Mouse (Mus musculus) neural tube, embryonic 13.5 days (tissue): ENCODE measurements around the gene Pde4c. TPM values are rescaled to one million over a fixed set of nuclear protein-coding genes. Genes with fewer than 3 reads are reported as not detected.

Experiments
- ATAC-seq: fragments of 200-750 bp; cut with Nextera tagmentation; 2 replicates; pipeline ENCODE4 v1.8.0; 2017; ENCODE audit warnings: low read depth, mild to moderate bottlenecking, moderate TSS enrichment, moderate library complexity
- H3K27ac ChIP-seq: fragments of 300-500 bp; sonication (generic); replicated peaks from 2 replicates; pipeline ENCODE4 v1.5.1; 2015; ENCODE audit warnings: moderate library complexity, mild to moderate bottlenecking, inconsistent platforms
- H3K27me3 ChIP-seq: fragments of 300-500 bp; sonication (generic); 2 replicates; pipeline ENCODE4 v1.6.1; 2015; ENCODE audit warnings: mild to moderate bottlenecking, inconsistent platforms
- H3K36me3 ChIP-seq: fragments of 300-500 bp; sonication (generic); 2 replicates; pipeline ENCODE4 v1.6.1; 2015; ENCODE audit warnings: mild to moderate bottlenecking, inconsistent platforms
- H3K4me1 ChIP-seq: fragments of 300-500 bp; sonication (generic); replicated peaks from 2 replicates; pipeline ENCODE4 v1.6.1; 2015; ENCODE audit warnings: inconsistent platforms
- H3K4me2 ChIP-seq: fragments of 300-500 bp; sonication (generic); 2 replicates; pipeline ENCODE4 v1.6.1; 2015; ENCODE audit warnings: inconsistent platforms, mild to moderate bottlenecking, moderate library complexity
- H3K4me3 ChIP-seq: fragments of 300-500 bp; sonication (generic); 2 replicates; pipeline ENCODE4 v1.5.1; 2015; ENCODE audit warnings: mild to moderate bottlenecking, inconsistent platforms
- H3K9ac ChIP-seq: fragments of 300-500 bp; sonication (generic); 2 replicates; pipeline ENCODE4 v1.6.1; 2015; ENCODE audit warnings: moderate library complexity, mild to moderate bottlenecking, inconsistent platforms
- H3K9me3 ChIP-seq: fragments of 300-500 bp; sonication (generic); 2 replicates; pipeline ENCODE4 v1.6.1; 2016; ENCODE audit warnings: inconsistent platforms
- WGBS: fragments of 180-500 bp; shearing (Covaris S2); methylation state at CpG from one replicate; pipeline ENCODE4 v1.1.7; 2015; 5-methylcytosine and 5-hydroxymethylcytosine counted together
- polyA plus RNA-seq: library from polyadenylated mRNA; unstranded; fragments of >200 nt; fragmentation: Nextera tagmentation; extraction: Ambion mirVana; gene quantifications from 2 replicates; pipeline ENCODE4 v1.2.1, GENCODE M21; 2015

Pde4c gene
- polyA plus RNA-seq, 1 experiment from 2014 or later = 0.18 TPM

DNA sequence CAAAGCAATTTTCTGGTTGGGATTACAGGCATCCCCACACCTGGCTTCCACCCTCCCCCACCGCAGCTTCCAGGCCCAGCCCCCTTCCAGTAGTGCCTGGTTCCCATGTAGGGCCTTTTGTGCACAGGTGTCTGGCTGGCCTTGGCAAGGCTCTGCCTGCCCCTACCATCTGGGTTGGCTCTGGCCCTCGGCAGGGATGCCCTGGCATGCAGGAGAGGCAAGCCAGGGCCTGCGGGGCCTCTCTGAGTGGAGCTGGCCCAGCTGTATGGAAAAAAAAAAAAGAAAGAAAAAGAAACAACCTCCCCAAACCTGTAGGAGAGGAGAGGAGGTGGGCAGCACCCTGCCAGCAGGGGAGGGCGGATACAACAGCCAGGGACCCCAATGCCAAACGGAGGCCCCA is 49.9 kb downstream of the Pde4c start:
- Histone ChIP-seq H3K9ac (peak overlapping the region; percentile 94), H3K36me3 (peaks cover 64% of the 10 kb centered on the region), H3K4me3 (no peak overlapping the region; the same call in 1 of the 2 replicates), H3K9me3 (no peaks in the 10 kb centered on the region), H3K4me1 (peaks cover 52% of the 10 kb centered on the region), H3K27me3 (no peaks in the 10 kb centered on the region), H3K27ac (peak overlapping the region; percentile 77), H3K4me2 (peak overlapping the region; percentile 93)
- 81% methylated on average over 5 of the region's 5 CpGs for WGBS
- no peak for ATAC-seq

DNA sequence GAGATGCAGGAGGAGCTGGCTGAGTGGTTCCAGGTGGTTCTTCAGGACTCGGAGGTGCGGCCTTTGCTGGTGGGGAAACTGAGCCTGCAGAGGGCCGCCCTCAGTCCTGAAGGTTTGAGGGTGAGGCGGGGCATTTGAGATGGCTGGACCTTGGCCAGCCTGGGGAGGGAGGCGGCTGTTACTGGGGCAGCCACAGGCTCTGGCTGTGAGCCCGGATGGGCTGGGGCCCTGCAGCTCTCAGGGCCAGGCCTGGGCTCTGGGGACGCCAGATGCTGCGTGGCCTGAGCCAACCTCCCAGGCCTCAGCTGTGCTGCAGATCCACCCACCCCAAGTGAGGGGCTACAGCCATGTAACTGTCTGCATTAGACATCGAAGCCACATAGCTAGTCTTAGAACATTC is 50.3 kb downstream of the Pde4c start:
- WGBS = 56% methylated on average over 9 of the region's 9 CpGs
- Histone ChIP-seq H3K9me3 (no peaks in the 10 kb centered on the region), H3K27ac (peak overlapping the region; percentile 77), H3K27me3 (no peaks in the 10 kb centered on the region), H3K4me1 (peaks cover 55% of the 10 kb centered on the region), H3K9ac (peak overlapping the region; percentile 94), H3K4me3 (0 out of 2 replicates have a peak overlapping the region, but pooled peaks have one; percentile 85), H3K4me2 (peak overlapping the region; percentile 93), H3K36me3 (peaks cover 64% of the 10 kb centered on the region)
- ATAC-seq = no peak

DNA sequence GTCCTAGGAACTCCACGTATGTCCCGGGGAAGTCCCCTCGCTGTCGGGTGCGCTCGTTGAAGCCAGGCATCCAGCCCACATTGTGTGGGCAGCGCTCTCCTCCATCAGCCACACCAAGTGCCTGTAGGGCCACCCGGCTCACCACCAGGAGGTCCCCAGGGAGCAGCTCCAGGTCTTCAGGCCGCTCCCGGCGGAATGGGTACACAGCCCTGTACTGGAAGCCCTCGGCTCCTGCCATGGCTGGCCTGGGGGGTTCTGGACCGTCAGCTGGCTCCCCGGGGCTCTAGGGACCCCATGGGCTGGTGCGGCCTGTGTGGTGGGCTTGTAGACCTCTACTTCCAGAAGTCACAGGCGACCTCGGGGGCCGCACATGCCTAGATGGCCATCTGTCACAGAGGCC is 51.2 kb downstream of the Pde4c start:
- H3K27ac ChIP-seq = peak overlapping the region; percentile 77
- H3K9ac ChIP-seq = peak overlapping the region; percentile 94
- H3K36me3 ChIP-seq = peaks cover 66% of the 10 kb centered on the region
- 91% methylated on average over 18 of the region's 18 CpGs for WGBS
- peak overlapping the region; percentile 85 for H3K4me3 ChIP-seq
- H3K4me1 ChIP-seq = peaks cover 52% of the 10 kb centered on the region
- H3K27me3 ChIP-seq = no peaks in the 10 kb centered on the region
- H3K9me3 ChIP-seq = no peaks in the 10 kb centered on the region
- ATAC-seq = no peak
- H3K4me2 ChIP-seq = peak overlapping the region; percentile 93

DNA sequence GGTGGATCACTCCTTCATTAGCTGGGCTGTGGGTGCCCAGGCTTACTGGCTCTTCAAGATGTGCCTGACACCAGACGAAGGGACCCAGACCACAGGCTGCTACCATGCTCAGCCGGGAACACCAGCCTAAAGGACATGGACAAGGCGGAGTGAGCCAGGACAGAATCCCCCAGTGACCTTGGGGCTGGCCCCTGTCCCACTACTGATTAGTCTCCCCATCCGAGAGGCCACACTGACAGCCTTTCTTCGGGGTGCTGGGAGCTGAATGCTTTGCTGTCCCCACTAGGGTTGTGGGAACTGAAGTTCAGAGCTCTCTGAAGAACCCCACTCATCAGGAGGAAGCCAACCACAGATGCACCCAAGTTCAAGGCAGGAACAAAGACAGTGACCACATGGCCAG is 51.7 kb downstream of the Pde4c start:
- H3K27me3 ChIP-seq = no peaks in the 10 kb centered on the region
- no peaks in the 10 kb centered on the region for H3K9me3 ChIP-seq
- peak overlapping the region; percentile 94 for H3K9ac ChIP-seq
- H3K4me3 ChIP-seq = peak overlapping the region; percentile 85
- peaks cover 49% of the 10 kb centered on the region for H3K4me1 ChIP-seq
- 82% methylated on average over 5 of the region's 5 CpGs for WGBS
- H3K4me2 ChIP-seq = peak overlapping the region; percentile 93
- H3K36me3 ChIP-seq = peaks cover 66% of the 10 kb centered on the region
- no peak overlapping the region for H3K27ac ChIP-seq
- no peak for ATAC-seq

DNA sequence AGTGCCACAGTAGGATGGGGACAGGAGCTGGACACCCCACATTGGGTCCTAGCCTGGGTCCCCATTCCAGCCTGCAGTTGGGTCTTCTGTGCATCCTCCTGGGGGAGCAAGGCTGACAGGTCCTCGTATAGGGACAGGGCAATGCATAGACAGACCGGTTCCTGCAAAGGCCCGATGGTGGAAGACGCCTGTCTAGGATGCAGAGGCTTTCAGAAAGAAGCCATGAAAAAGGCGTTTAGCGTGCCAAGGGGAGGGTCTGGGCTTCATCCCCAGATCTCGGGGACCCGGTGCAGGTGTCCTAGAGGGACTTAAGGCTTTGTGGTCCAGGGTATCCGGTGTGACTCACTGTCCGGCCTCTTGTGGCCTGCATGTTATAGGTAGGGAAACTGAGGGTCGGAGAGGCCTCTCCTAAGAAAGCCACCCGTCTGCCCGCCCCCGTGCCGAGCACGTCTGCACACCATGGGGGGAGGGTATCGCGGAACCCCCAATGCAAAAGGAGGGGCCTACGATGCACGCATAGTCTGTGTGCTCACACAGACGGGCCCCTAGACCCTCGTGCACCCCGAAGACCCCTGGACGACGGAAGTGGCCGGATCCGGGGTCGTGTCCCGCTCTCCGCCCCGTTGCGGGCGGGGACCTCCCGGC is 52.5 kb downstream of the Pde4c start:
- Histone ChIP-seq H3K9ac (peak overlapping the region; percentile 94), H3K4me2 (peak overlapping the region; percentile 93), H3K27ac (peak overlapping the region; percentile 97), H3K4me3 (peak overlapping the region; percentile 85), H3K4me1 (peaks cover 49% of the 10 kb centered on the region), H3K36me3 (peaks cover 66% of the 10 kb centered on the region), H3K27me3 (no peaks in the 10 kb centered on the region), H3K9me3 (no peaks in the 10 kb centered on the region)
- ATAC-seq = no peak; the same call in 1 of the 2 replicates
- 2% methylated on average over 34 of the region's 34 CpGs for WGBS

DNA sequence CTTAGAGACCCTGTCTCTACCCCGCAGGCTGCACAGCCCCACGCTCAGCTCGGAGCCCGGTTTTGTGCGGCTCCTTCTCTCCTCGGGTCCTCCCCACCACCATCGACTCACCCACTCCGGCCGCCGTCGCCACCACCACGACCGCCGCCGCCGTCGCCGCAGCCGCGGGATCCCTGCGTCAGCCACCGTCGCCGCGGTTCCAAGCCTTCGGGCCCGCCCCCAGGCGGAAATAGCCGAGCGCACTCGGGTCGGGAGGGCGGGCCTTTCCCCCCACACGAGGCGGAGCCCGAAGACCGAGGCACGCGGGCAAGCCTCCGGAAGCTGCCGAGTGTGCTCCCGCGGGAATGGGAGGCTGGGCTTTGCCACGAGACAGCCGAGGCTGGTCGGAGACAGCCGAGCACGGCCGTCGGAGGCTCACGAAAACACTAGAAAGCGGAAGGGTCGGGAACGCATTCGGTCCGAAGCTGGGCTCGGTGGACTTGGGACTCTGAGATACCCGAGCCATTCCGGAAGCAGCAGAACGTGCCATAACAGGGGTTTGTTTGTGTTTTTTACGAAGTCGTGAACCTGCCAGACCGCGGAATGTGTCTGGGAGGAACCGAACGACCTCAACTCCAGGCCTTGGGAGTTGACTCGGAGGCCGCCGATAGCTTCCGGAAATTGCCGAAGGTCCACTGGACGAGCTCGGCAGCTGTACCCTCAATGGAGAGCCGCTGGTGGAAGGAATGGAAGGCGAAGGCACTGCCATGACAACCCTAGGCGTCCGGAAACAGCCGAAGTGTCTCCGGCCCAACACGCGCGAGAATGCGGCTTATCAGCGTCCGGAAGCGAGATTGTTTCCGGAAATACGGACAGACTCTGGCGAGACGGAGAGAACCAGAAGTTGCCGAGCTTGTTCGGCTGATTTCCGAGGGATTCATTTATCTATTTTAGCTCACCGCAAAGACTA is 53.2 kb downstream of the Pde4c start, which contains the start of gene Pik3r2:
TSS of gene Pik3r2 (minus strand) at position 218 of the 949 bp plus-strand sequence.
- Histone ChIP-seq H3K4me1 (peaks cover 49% of the 10 kb centered on the region), H3K4me2 (peak within 1 kb of the TSS; percentile 93), H3K4me3 (peak within 1 kb of the TSS; percentile 85), H3K27ac (peak within 1 kb of the TSS; percentile 97), H3K9me3 (no peaks in the 10 kb centered on the region), H3K36me3 (peaks cover 66% of the 10 kb centered on the region), H3K9ac (peak within 1 kb of the TSS; percentile 94), H3K27me3 (no peaks in the 10 kb centered on the region)
- under 1% methylated on average over 94 of the region's 94 CpGs for WGBS
- peak; percentile 93 for ATAC-seq

DNA sequence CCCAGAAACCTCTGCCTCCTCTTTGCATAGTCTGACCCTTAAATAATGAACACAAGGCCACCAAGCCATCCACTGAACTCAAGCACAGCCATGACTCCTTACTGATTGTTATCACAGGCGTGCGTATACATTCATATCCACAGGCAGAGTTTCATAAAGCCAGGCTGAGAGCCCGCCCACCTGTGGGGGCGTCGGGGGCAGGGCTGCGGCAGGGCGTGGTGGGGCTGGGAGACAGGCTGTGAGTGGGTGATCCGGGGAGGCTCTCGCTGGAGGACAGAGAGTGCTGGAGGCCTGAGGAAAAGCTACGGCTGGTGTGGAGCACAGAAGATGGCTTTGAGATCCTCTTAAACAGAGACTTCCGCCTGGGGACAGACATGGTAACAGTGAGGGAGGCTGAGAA is 56.6 kb downstream of the Pde4c start:
- H3K4me1 ChIP-seq = peaks cover 23% of the 10 kb centered on the region
- no peaks in the 10 kb centered on the region for H3K9me3 ChIP-seq
- H3K27ac ChIP-seq = no peak overlapping the region
- no peak overlapping the region for H3K4me3 ChIP-seq
- no peaks in the 10 kb centered on the region for H3K27me3 ChIP-seq
- H3K9ac ChIP-seq = no peak overlapping the region
- no peak overlapping the region for H3K4me2 ChIP-seq
- WGBS = 83% methylated on average over 11 of the region's 11 CpGs
- H3K36me3 ChIP-seq = peaks cover 65% of the 10 kb centered on the region
- ATAC-seq = no peak

DNA sequence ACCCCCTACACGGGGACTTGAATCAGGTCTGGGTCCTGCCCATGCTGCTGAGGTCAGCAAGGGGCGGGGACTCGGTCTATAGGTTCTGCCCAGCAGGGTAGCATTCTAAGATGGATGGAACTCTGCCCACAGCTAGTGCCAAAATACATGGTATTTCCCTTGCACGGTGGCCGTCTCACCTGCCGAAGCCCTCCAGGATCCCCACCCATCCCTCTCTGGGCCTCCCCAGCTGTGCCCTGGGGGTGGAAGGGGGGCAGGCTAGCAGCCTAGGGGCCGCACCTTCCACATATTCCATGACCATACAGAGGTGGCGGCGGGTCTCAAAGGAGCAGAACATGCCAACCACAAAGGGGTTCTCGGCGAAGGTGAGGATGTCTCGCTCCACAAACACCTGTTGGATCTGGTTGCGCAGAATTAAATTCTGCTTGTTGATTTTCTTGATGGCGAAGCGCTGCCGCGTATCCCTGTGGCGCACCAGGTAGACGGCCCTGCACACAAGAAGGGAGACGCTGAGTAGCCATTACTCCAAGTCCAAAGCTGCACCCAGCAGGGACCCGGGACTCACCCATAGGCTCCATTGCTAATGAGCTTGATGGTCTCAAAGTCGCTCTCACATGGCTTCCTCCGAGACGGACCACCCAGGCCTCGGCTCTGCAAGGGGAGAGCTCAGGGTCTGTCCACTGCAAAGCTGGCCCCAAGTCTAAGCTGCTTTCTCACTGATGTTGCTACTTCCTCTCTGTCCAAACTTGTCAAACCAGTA is 63.0 kb downstream of the Pde4c start:
- no peak overlapping the region for H3K4me3 ChIP-seq
- peaks cover 9% of the 10 kb centered on the region; the same call in 1 of the 2 replicates for H3K27me3 ChIP-seq
- no peak for ATAC-seq
- H3K9ac ChIP-seq = no peak overlapping the region
- WGBS = 83% methylated on average over 25 of the region's 25 CpGs
- peaks cover 78% of the 10 kb centered on the region for H3K36me3 ChIP-seq
- H3K9me3 ChIP-seq = no peaks in the 10 kb centered on the region
- H3K4me2 ChIP-seq = no peak overlapping the region
- H3K27ac ChIP-seq = no peak overlapping the region
- H3K4me1 ChIP-seq = peaks cover 13% of the 10 kb centered on the region

DNA sequence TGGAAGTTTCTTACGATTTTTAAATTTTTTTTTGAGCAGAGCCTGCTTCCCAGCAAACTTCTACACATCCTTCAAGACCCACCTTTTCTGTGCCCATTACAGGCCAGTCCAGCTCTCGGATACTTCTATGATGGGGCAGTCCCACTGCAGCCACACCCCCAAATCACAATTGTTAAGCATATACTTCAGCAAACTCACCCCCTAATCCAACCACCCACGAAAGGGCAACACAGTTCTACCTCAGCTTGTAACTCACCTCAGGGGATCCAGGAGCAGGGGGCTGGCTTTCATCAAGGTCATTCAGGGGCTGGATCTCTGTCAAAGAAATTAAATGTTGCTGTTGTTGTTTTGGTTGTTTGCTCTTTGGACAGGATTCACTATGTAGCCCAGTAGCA is 63.5 kb downstream of the Pde4c start:
- peaks cover 72% of the 10 kb centered on the region for H3K36me3 ChIP-seq
- peaks cover 19% of the 10 kb centered on the region for H3K4me1 ChIP-seq
- ATAC-seq = no peak
- H3K27me3 ChIP-seq = peaks cover 9% of the 10 kb centered on the region; the same call in 1 of the 2 replicates
- H3K9ac ChIP-seq = no peak overlapping the region
- 87% methylated on average over 3 of the region's 3 CpGs for WGBS
- H3K4me2 ChIP-seq = no peak overlapping the region
- H3K27ac ChIP-seq = no peak overlapping the region
- H3K9me3 ChIP-seq = no peaks in the 10 kb centered on the region
- H3K4me3 ChIP-seq = no peak overlapping the region

DNA sequence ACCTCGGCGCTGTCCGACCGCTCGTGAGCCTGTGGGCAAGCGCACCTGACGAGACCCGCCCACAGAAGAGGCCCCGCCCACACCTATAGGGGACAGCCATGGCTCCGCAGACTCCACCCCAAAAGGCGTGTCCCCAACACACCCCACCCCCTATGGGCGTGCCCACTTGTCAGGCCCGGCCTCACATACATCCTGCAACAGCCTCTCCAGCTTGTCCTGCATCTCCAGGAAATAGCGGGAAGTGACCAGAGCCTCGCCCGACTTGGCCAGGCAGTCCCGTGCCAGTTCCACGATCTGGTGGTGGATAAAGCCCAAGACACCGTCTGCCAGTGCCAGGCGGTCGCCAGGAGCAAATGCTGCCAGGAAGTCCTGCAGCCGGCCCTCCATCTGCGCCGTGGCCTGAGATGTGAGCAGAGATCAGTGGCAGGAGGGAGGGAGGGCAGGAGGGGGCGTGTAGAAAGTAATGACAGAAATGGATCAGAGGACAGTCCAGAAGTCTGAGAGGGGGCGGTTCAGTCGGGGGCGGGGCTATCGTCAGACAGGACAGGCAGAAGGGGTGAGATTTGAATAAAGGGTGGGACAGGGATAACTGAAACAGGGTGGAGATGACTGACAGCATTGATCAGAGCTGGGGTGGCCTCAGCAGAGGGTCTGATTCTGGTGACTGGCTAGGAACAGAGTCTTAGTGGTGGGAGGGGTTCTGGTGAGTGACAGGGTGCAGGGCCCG is 64.6 kb downstream of the Pde4c start:
- peaks cover 27% of the 10 kb centered on the region for H3K4me1 ChIP-seq
- peak overlapping the region; percentile 5; the same call in 1 of the 2 replicates for H3K4me3 ChIP-seq
- H3K36me3 ChIP-seq = peaks cover 64% of the 10 kb centered on the region
- no peaks in the 10 kb centered on the region for H3K9me3 ChIP-seq
- 13% methylated on average over 30 of the region's 30 CpGs for WGBS
- no peak for ATAC-seq
- H3K27me3 ChIP-seq = peaks cover 9% of the 10 kb centered on the region; the same call in 1 of the 2 replicates
- no peak overlapping the region for H3K27ac ChIP-seq
- H3K4me2 ChIP-seq = 0 out of 2 replicates have a peak overlapping the region, but pooled peaks have one; percentile 20
- 0 out of 2 replicates have a peak overlapping the region, but pooled peaks have one; percentile 22 for H3K9ac ChIP-seq

DNA sequence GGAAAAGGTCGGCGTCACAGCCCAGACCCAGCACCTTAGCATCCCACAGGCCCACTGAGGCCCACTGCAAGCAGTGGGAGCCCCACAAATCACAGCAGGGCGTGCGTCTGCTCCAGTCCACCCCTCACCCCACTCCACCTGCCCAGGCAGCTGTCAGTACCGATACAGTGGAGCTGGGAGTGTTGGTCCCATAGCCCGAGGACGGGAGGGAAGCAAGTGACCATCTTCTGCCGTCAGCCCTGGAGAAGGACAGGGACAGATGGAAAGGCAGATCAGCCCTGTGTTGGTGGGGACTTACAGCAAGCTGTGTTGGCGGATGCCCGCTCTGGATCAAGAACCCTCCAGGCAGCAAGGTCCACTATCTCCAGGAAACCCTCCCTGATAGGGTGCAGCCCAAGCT is 65.5 kb downstream of the Pde4c start:
- Histone ChIP-seq H3K36me3 (peaks cover 55% of the 10 kb centered on the region), H3K9ac (0 out of 2 replicates have a peak overlapping the region, but pooled peaks have one; percentile 92)

More for the DNA sequence above, 65.5 kb downstream of the Pde4c start:
- Histone ChIP-seq H3K27me3 (peaks cover 9% of the 10 kb centered on the region; the same call in 1 of the 2 replicates), H3K9me3 (no peaks in the 10 kb centered on the region), H3K4me3 (no peak overlapping the region), H3K4me1 (peaks cover 31% of the 10 kb centered on the region), H3K27ac (no peak overlapping the region), H3K4me2 (no peak overlapping the region)
- 81% methylated on average over 10 of the region's 10 CpGs for WGBS
- no peak for ATAC-seq
